Mouse (Mus musculus): Measurements from ENCODE around the gene Arl3. TPM values are rescaled to one million over a fixed set of nuclear protein-coding genes. Genes with fewer than 3 reads are reported as not detected.

Arl3 gene
- polyA plus RNA-seq, 1 experiment from 2014 or later = 52.6 TPM

DNA sequence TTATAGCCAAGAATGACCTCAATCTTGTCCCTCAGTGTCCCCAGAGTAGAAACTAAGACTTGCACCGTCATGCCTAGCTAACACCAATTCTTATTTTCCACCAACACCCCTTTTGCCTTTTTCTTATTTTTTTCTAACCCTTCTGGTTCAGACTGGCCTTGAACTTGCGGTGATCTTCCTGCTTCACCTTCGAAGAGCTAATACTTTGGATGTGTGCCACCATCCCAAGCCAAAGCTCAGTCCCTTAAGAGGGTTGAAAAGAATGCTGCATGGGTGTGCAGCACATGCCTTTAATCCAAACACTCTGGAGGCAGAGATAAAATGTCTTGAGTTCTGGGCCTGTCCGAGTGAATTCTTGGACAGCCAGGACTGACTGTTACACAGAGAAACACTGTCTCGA lies 62.6 kb downstream of the Arl3 start:
- Histone ChIP-seq H3K36me3 (ENCODE audit: insufficient read depth, low read length) (peaks cover 31% of the 10 kb centered on the region), H3K27me3 (replicated peaks; ENCODE audit: insufficient read depth, low read length) (no peaks in the 10 kb centered on the region), H3K4me2 (replicated peaks; ENCODE audit: low read depth, low read length) (peak overlapping the region; percentile 22; the same call in 1 of the 2 replicates), H3K4me1 (ENCODE audit: insufficient read depth, low read depth, low read length) (peaks cover 51% of the 10 kb centered on the region), H3K9me3 (ENCODE audit: low read length) (no peaks in the 10 kb centered on the region), H3K4me3 (ENCODE audit: low read depth, low read length) (no peak overlapping the region), H3K9ac (replicated peaks; ENCODE audit: low read depth) (no peak overlapping the region), H3K27ac (ENCODE audit: low read length) (peak overlapping the region; percentile 100)
- DNase-seq (ENCODE audit: low spot score) (peak; percentile 69), ATAC-seq (peak; percentile 19; the same call in 1 of the 2 replicates)
- TF ChIP-seq EP300 (IDR thresholded peaks at IDR 0.05) = no peak
- 18% methylated on average over 5 of the region's 5 CpGs for WGBS

DNA sequence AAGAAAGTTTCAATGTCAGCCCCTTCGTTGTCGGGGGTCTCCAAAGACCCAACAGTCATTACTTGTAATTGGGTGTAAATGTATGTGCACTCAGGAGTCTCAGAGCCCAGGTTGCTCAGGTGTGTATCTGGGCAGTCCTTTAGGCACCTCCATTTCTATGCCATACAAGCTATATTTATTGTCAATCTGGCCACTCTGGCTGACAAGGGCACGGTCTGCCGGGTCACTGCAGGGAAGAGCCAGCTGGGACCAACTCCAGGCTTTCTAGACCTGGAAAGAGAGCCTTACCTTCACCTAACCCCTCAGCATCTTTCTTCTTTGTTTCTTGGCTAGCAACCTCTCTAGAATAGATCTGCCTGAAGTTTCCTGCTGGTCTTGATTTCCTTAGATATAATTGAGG lies 63.3 kb downstream of the Arl3 start:
- ATAC-seq = no peak
- H3K27ac ChIP-seq (ENCODE audit: low read length) = peak overlapping the region; percentile 100
- no peak overlapping the region for H3K9ac ChIP-seq (replicated peaks; ENCODE audit: low read depth)
- H3K4me1 ChIP-seq (ENCODE audit: insufficient read depth, low read depth, low read length) = peaks cover 53% of the 10 kb centered on the region
- no peaks in the 10 kb centered on the region for H3K9me3 ChIP-seq (ENCODE audit: low read length)
- H3K36me3 ChIP-seq (ENCODE audit: insufficient read depth, low read length) = peaks cover 25% of the 10 kb centered on the region
- DNase-seq (ENCODE audit: low spot score) = no peak
- 78% methylated on average over 4 of the region's 4 CpGs for WGBS
- no peak for TF ChIP-seq CTCF (IDR thresholded peaks at IDR 0.05)
- TF ChIP-seq EP300 (IDR thresholded peaks at IDR 0.05) = no peak
- no peaks in the 10 kb centered on the region for H3K27me3 ChIP-seq (replicated peaks; ENCODE audit: insufficient read depth, low read length)
- peak overlapping the region; percentile 22 for H3K4me2 ChIP-seq (replicated peaks; ENCODE audit: low read depth, low read length)
- no peak overlapping the region for H3K4me3 ChIP-seq (ENCODE audit: low read depth, low read length)

DNA sequence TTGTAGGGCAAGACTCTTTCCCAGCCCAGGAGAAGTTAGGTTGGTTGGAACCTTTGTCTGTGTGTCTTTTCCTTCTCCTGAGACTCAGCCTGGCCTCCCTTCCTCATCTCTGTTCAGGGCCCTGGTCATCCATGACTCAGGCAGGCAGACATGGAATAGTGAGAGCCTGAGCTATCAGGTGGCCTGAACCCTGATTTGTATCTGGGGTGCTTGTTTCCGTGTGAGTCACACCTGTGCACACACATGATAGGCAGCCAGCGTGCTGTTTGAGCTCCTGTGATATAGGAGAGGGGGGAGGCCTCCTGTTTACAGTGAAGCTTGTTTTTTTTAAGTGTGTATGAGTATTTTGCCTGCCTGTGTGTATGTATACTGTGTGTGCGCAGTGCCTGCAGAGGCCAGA lies 63.8 kb downstream of the Arl3 start:
- peak overlapping the region; percentile 100 for H3K27ac ChIP-seq (ENCODE audit: low read length)
- no peak overlapping the region; the same call in none of the 2 replicates for H3K4me2 ChIP-seq (replicated peaks; ENCODE audit: low read depth, low read length)
- DNase-seq (ENCODE audit: low spot score) = no peak
- H3K36me3 ChIP-seq (ENCODE audit: insufficient read depth, low read length) = peaks cover 20% of the 10 kb centered on the region; the same call in 1 of the 2 replicates
- H3K27me3 ChIP-seq (replicated peaks; ENCODE audit: insufficient read depth, low read length) = no peaks in the 10 kb centered on the region
- no peaks in the 10 kb centered on the region for H3K9me3 ChIP-seq (ENCODE audit: low read length)
- no peak overlapping the region for H3K4me3 ChIP-seq (ENCODE audit: low read depth, low read length)
- 49% methylated on average over 3 of the region's 3 CpGs for WGBS
- TF ChIP-seq CTCF (IDR thresholded peaks at IDR 0.05) (no peak), EP300 (IDR thresholded peaks at IDR 0.05) (no peak)
- peaks cover 54% of the 10 kb centered on the region for H3K4me1 ChIP-seq (ENCODE audit: insufficient read depth, low read depth, low read length)
- H3K9ac ChIP-seq (replicated peaks; ENCODE audit: low read depth) = no peak overlapping the region
- no peak for ATAC-seq

DNA sequence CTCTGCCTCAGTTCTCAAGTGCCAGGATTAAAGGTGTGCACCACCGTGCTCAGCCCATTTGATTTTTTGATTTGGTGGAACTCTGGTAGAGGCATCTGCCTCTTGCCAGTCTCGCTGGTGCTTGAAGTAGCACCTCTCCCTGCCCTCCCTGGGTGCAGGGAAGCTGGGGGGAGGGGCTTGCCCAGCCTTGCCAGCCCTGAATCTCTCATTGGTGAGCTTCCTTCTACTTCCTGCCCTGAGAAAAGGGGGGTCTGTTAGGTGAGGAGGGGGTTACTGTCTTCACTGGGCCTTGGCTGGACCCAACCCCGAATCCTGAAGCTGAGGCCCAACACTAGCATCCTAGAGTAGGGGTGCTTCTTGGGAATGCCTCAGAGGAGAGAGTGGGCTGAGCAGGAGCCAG lies 64.3 kb downstream of the Arl3 start:
- TF ChIP-seq EP300 (IDR thresholded peaks at IDR 0.05) = no peak
- TF ChIP-seq CTCF (IDR thresholded peaks at IDR 0.05) = no peak
- H3K27me3 ChIP-seq (replicated peaks; ENCODE audit: insufficient read depth, low read length) = no peaks in the 10 kb centered on the region
- H3K36me3 ChIP-seq (ENCODE audit: insufficient read depth, low read length) = peaks cover 15% of the 10 kb centered on the region; the same call in 1 of the 2 replicates
- H3K4me1 ChIP-seq (ENCODE audit: insufficient read depth, low read depth, low read length) = peaks cover 54% of the 10 kb centered on the region
- no peak overlapping the region; the same call in 1 of the 2 replicates for H3K4me2 ChIP-seq (replicated peaks; ENCODE audit: low read depth, low read length)
- no peak for DNase-seq (ENCODE audit: low spot score)
- no peak overlapping the region for H3K4me3 ChIP-seq (ENCODE audit: low read depth, low read length)
- WGBS = 45% methylated on average over 3 of the region's 3 CpGs
- peak overlapping the region; percentile 100 for H3K27ac ChIP-seq (ENCODE audit: low read length)
- no peaks in the 10 kb centered on the region for H3K9me3 ChIP-seq (ENCODE audit: low read length)
- no peak overlapping the region for H3K9ac ChIP-seq (replicated peaks; ENCODE audit: low read depth)
- ATAC-seq = no peak

DNA sequence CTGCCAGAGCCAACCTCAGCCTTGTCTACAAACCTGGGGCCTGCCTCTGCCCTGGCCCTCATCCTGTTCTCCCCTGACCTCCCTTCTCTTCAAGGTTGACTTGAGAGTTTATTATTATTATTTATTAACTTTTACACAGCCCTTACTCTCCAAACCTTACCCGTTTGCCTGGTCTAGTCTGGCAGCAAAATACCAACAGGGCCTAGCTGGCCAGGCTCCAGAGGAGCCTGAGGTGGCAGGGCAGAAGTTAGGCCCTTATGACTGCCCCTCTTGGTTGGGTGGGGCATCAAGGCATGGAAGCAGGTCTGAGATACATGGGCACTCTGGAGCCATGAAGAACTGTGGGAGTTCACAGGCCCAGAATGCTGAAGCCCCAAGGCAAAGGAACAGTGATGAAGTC lies 65.2 kb downstream of the Arl3 start:
- ATAC-seq = no peak
- H3K4me3 ChIP-seq (ENCODE audit: low read depth, low read length) = 0 out of 2 replicates have a peak overlapping the region, but pooled peaks have one; percentile 0
- no peaks in the 10 kb centered on the region for H3K27me3 ChIP-seq (replicated peaks; ENCODE audit: insufficient read depth, low read length)
- no peak for DNase-seq (ENCODE audit: low spot score)
- TF ChIP-seq CTCF (IDR thresholded peaks at IDR 0.05) (no peak), EP300 (IDR thresholded peaks at IDR 0.05) (no peak)
- H3K27ac ChIP-seq (ENCODE audit: low read length) = peak overlapping the region; percentile 100
- no peaks in the 10 kb centered on the region for H3K9me3 ChIP-seq (ENCODE audit: low read length)
- peaks cover 54% of the 10 kb centered on the region for H3K4me1 ChIP-seq (ENCODE audit: insufficient read depth, low read depth, low read length)
- WGBS = 29% methylated on average over 1 of the region's 1 CpGs
- H3K36me3 ChIP-seq (ENCODE audit: insufficient read depth, low read length) = peaks cover 11% of the 10 kb centered on the region; the same call in 1 of the 2 replicates
- H3K4me2 ChIP-seq (replicated peaks; ENCODE audit: low read depth, low read length) = peak overlapping the region; percentile 66; the same call in 1 of the 2 replicates
- peak overlapping the region; percentile 20; the same call in 1 of the 2 replicates for H3K9ac ChIP-seq (replicated peaks; ENCODE audit: low read depth)

DNA sequence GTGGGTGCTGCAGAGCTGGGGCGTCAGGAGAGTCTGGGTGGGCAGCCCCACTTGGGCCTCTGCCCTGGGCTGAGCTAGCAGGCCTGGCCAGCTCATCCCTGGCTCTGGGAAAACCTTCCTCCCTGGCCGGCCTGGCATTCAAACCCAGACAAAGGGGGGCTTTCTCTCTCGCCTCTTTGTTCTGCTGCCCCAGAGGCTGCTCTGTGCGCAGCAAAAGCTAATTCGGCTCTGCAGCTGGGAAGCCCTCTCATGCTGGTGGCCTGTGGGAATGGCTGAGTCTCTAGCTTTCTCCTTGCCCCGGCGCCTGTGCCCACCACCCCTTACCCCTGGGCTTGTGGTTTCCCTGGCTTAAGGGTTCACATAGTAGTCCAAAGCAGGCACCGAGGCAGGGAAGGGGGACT lies 65.8 kb downstream of the Arl3 start:
- no peak for DNase-seq (ENCODE audit: low spot score)
- TF ChIP-seq CTCF (IDR thresholded peaks at IDR 0.05) (no peak), EP300 (IDR thresholded peaks at IDR 0.05) (no peak)
- H3K36me3 ChIP-seq (ENCODE audit: insufficient read depth, low read length) = peaks cover 7% of the 10 kb centered on the region; the same call in 1 of the 2 replicates
- peak overlapping the region; percentile 100 for H3K27ac ChIP-seq (ENCODE audit: low read length)
- H3K9me3 ChIP-seq (ENCODE audit: low read length) = no peaks in the 10 kb centered on the region
- H3K9ac ChIP-seq (replicated peaks; ENCODE audit: low read depth) = peak overlapping the region; percentile 20; the same call in 1 of the 2 replicates
- no peak overlapping the region for H3K4me3 ChIP-seq (ENCODE audit: low read depth, low read length)
- peak overlapping the region; percentile 66 for H3K4me2 ChIP-seq (replicated peaks; ENCODE audit: low read depth, low read length)
- WGBS = 65% methylated on average over 8 of the region's 8 CpGs
- no peaks in the 10 kb centered on the region for H3K27me3 ChIP-seq (replicated peaks; ENCODE audit: insufficient read depth, low read length)
- no peak for ATAC-seq
- H3K4me1 ChIP-seq (ENCODE audit: insufficient read depth, low read depth, low read length) = peaks cover 54% of the 10 kb centered on the region
